Mouse (Mus musculus): Measurements from ENCODE around the gene Shisa7. TPM values are rescaled to one million over a fixed set of nuclear protein-coding genes. Genes with fewer than 3 reads are reported as not detected.
"Not testable (repeated sequence)": the region's sequence is repeated elsewhere in the genome, so short reads cannot be mapped to it uniquely, and the experiment has no call there.

Gene Shisa7
- polyA plus RNA-seq, 1 experiment: 0.23 TPM

DNA sequence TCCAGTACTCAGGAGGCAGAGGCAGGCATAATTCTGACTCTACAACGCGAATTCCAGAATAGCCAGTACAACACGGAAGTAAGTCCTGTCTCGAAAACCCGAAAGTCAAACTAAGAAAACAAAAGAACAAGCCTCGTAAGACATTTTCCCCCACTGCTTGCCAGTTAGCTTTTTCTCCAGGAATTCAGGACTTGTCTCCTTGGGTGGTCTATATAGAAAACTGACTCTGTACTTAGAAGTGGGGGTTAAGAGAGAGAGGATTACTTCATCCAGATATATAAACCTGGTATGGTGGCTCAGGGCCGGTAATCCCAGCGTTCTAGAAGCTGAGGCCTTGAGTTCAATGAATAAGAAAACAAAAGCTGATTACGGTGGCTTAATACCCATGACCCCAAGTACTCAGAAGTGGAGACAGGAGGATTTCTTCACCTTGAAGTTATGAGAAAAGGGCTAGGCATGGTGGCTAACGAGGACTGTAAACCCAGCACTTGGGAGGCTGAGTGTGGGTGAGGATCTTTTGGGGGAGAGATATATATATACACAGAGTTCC lies 22.2 kb upstream of the Shisa7 start:
- TF ChIP-seq CTCF (IDR thresholded peaks at IDR 0.05; ENCODE audit: extremely low read depth, insufficient read depth, insufficient read length, insufficient replicate concordance): no peak
- TF ChIP-seq POLR2A (IDR thresholded peaks at IDR 0.05; ENCODE audit: low read depth, low read length): no peak
- Histone ChIP-seq H3K36me3 (ENCODE audit: control insufficient read depth, insufficient read depth, low read length) (no peaks in the 10 kb centered on the region), H3K4me3 (ENCODE audit: extremely low read depth, insufficient read depth, insufficient read length) (peak overlapping the region; percentile 90), H3K27ac (ENCODE audit: insufficient read depth, low read length) (peak overlapping the region; percentile 92), H3K4me1 (ENCODE audit: control insufficient read depth, insufficient read depth, insufficient read length) (peaks cover 4% of the 10 kb centered on the region; the same call in 1 of the 2 replicates), H3K27me3 (ENCODE audit: control insufficient read depth, insufficient read depth, low read length) (no peaks in the 10 kb centered on the region)
- no peak for DNase-seq (ENCODE audit: low read depth in 1 of 2, low spot score in 2 of 2)
- WGBS: 20% methylated on average over 10 of the region's 10 CpGs

DNA sequence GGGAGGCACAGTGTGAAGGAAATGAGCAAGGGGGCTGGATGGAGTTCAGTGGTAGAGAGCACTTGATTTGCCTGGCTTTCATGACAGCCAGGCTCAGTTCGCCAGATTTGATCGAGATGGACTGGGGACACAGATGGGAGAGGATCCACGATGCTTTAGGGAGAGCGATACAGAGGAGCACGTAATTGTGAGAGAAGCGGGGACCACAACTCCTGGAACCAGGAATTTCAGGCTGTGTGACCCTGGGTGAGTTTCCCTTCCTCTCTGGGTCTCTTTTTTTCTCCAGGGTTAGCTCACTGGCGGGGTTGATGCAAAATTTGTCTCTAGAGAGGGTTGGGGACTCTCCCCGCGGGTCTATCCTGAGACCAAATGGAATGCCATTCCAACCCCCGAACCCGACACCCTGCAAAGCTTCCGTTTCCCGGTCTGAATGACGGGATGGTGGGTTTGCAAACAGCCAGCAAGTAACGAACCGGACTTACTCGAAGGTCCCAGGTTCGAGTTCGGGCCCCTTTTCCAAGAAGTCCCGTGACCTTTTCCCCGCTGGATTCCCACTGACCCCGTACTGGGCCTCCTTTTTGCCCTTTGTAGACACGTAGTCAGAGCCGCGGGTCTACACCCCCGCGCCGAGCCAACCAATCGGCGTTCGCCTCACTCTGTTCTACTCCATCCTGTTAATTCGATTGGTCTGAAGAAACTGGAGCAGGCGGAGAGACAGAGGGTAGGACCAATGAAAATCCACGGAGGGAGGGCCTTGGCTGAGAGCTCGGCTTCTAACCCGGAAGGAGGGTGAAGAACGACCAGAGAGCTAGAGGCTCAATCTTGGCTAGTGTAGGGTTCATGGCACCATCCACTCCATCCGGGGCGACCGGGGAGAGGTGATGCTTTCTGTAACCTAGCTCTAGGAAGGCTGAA lies 21.3 kb upstream of the Shisa7 start:
- DNase-seq (ENCODE audit: low read depth in 1 of 2, low spot score in 2 of 2): peak; percentile 97 to 98
- TF ChIP-seq CTCF (IDR thresholded peaks at IDR 0.05; ENCODE audit: extremely low read depth, insufficient read depth, insufficient read length, insufficient replicate concordance): no peak
- peak; percentile 95 for TF ChIP-seq POLR2A (IDR thresholded peaks at IDR 0.05; ENCODE audit: low read depth, low read length)
- whole genome bisulfite sequencing: 5% methylated on average over 40 of the region's 40 CpGs
- no peaks in the 10 kb centered on the region for H3K36me3 ChIP-seq (ENCODE audit: control insufficient read depth, insufficient read depth, low read length)
- peak overlapping the region; percentile 90 for H3K4me3 ChIP-seq (ENCODE audit: extremely low read depth, insufficient read depth, insufficient read length)
- peaks cover 4% of the 10 kb centered on the region; the same call in 1 of the 2 replicates for H3K4me1 ChIP-seq (ENCODE audit: control insufficient read depth, insufficient read depth, insufficient read length)
- peak overlapping the region; percentile 92 for H3K27ac ChIP-seq (ENCODE audit: insufficient read depth, low read length)
- no peaks in the 10 kb centered on the region for H3K27me3 ChIP-seq (ENCODE audit: control insufficient read depth, insufficient read depth, low read length)

- DNase-seq (ENCODE audit: low read depth in 1 of 2, low spot score in 2 of 2): no peak
- no peak for TF ChIP-seq CTCF (IDR thresholded peaks at IDR 0.05; ENCODE audit: extremely low read depth, insufficient read depth, insufficient read length, insufficient replicate concordance)
- H3K27ac ChIP-seq (ENCODE audit: insufficient read depth, low read length): no peak overlapping the region
- H3K4me3 ChIP-seq (ENCODE audit: extremely low read depth, insufficient read depth, insufficient read length): 0 out of 2 replicates have a peak overlapping the region, but pooled peaks have one; percentile 77
- peaks cover 4% of the 10 kb centered on the region; the same call in 1 of the 2 replicates for H3K4me1 ChIP-seq (ENCODE audit: control insufficient read depth, insufficient read depth, insufficient read length)
- WGBS: 76% methylated on average over 5 of the region's 5 CpGs
- H3K27me3 ChIP-seq (ENCODE audit: control insufficient read depth, insufficient read depth, low read length): no peaks in the 10 kb centered on the region
- no peaks in the 10 kb centered on the region for H3K36me3 ChIP-seq (ENCODE audit: control insufficient read depth, insufficient read depth, low read length)
These were observed 20.6 kb upstream of the Shisa7 start for GRCm38 (mm10) chr7:4865090-4865489.

- Histone ChIP-seq H3K27me3 (ENCODE audit: control insufficient read depth, insufficient read depth, low read length) (no peaks in the 10 kb centered on the region), H3K4me1 (ENCODE audit: control insufficient read depth, insufficient read depth, insufficient read length) (peaks cover 4% of the 10 kb centered on the region; the same call in 1 of the 2 replicates), H3K27ac (ENCODE audit: insufficient read depth, low read length) (no peak overlapping the region), H3K4me3 (ENCODE audit: extremely low read depth, insufficient read depth, insufficient read length) (no peak overlapping the region), H3K36me3 (ENCODE audit: control insufficient read depth, insufficient read depth, low read length) (no peaks in the 10 kb centered on the region)
- no peak for DNase-seq (ENCODE audit: low read depth in 1 of 2, low spot score in 2 of 2)
- TF ChIP-seq CTCF (IDR thresholded peaks at IDR 0.05; ENCODE audit: extremely low read depth, insufficient read depth, insufficient read length, insufficient replicate concordance) (no peak), POLR2A (IDR thresholded peaks at IDR 0.05; ENCODE audit: low read depth, low read length) (no peak)
- WGBS: 89% methylated on average over 5 of the region's 5 CpGs
These were observed 19.8 kb upstream of the Shisa7 start for GRCm38 (mm10) chr7:4864130-4864845.

DNA sequence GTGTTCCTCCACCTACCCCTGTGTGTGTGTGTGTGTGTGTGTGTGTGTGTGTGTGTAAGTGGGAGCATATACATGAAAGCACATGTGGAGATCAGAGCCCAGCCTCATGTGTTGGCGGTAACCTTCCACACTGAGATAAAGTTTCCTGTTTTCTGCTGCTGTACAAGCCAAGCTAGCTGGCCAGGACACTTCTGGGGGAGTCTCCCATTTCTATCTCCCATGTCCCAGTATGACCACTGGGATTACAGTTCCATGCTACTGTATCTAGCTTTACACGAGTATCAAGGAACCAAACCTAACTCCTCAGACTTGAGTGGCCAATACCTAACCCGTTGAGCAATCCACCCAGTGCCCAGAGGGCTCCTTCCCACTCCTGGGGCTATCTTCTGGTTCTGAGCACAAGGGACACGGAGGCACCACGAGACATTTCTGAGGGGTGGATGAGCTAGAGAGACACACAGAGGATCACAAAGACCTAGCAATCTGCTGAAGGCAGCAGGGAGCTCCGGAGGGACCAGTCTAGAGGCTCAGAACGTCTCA lies 19.1 kb upstream of the Shisa7 start:
- TF ChIP-seq POLR2A (IDR thresholded peaks at IDR 0.05; ENCODE audit: low read depth, low read length) (no peak), CTCF (IDR thresholded peaks at IDR 0.05; ENCODE audit: extremely low read depth, insufficient read depth, insufficient read length, insufficient replicate concordance) (no peak)
- Histone ChIP-seq H3K4me3 (ENCODE audit: extremely low read depth, insufficient read depth, insufficient read length) (no peak overlapping the region), H3K36me3 (ENCODE audit: control insufficient read depth, insufficient read depth, low read length) (no peaks in the 10 kb centered on the region), H3K27ac (ENCODE audit: insufficient read depth, low read length) (peak overlapping the region; percentile 63), H3K27me3 (ENCODE audit: control insufficient read depth, insufficient read depth, low read length) (no peaks in the 10 kb centered on the region), H3K4me1 (ENCODE audit: control insufficient read depth, insufficient read depth, insufficient read length) (peaks cover 4% of the 10 kb centered on the region; the same call in 1 of the 2 replicates)
- no peak for DNase-seq (ENCODE audit: low read depth in 1 of 2, low spot score in 2 of 2)
- WGBS: 85% methylated on average over 7 of the region's 7 CpGs

GRCm38 (mm10) chr7:4863041-4863440 lies 18.5 kb upstream of the Shisa7 start:
- DNase-seq (ENCODE audit: low read depth in 1 of 2, low spot score in 2 of 2): no peak
- no peak for TF ChIP-seq POLR2A (IDR thresholded peaks at IDR 0.05; ENCODE audit: low read depth, low read length)
- TF ChIP-seq CTCF (IDR thresholded peaks at IDR 0.05; ENCODE audit: extremely low read depth, insufficient read depth, insufficient read length, insufficient replicate concordance): no peak
- Histone ChIP-seq H3K27ac (ENCODE audit: insufficient read depth, low read length) (peak overlapping the region; percentile 63), H3K4me3 (ENCODE audit: extremely low read depth, insufficient read depth, insufficient read length) (no peak overlapping the region), H3K36me3 (ENCODE audit: control insufficient read depth, insufficient read depth, low read length) (no peaks in the 10 kb centered on the region), H3K4me1 (ENCODE audit: control insufficient read depth, insufficient read depth, insufficient read length) (peaks cover 4% of the 10 kb centered on the region; the same call in 1 of the 2 replicates), H3K27me3 (ENCODE audit: control insufficient read depth, insufficient read depth, low read length) (no peaks in the 10 kb centered on the region)
- 53% methylated on average over 1 of the region's 1 CpGs for WGBS

DNA sequence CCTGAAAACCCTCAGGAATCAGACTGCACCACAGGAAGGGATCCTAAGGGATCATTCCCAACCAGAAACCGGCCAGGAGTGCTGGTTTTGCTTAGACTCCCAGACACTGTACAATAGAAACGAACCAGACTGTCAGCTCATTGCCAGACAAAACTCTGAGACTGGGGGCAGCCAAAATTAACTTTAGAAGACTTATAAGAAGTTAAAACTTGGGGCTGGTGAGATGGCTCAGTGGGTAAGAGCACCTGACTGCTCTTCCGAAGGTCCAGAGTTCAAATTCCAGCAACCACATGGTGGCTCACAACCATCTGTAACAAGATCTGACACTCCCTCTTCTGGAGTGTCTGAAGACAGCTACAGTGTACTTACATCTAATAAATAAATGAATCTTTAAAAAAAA lies 16.4 kb upstream of the Shisa7 start:
- H3K27me3 ChIP-seq (ENCODE audit: control insufficient read depth, insufficient read depth, low read length); H3K36me3 ChIP-seq (ENCODE audit: control insufficient read depth, insufficient read depth, low read length); H3K27ac ChIP-seq (ENCODE audit: insufficient read depth, low read length); H3K4me3 ChIP-seq (ENCODE audit: extremely low read depth, insufficient read depth, insufficient read length); H3K4me1 ChIP-seq (ENCODE audit: control insufficient read depth, insufficient read depth, insufficient read length); DNase-seq (ENCODE audit: low read depth in 1 of 2, low spot score in 2 of 2): not testable (repeated sequence)
- WGBS: 85% methylated on average over 3 of the region's 3 CpGs
